8 mouse cellular contexts compared by ENCODE assay signal in genomic region chr17:84187727-84188373, GRCm38 (mm10). TPM values are rescaled to one million over a fixed set of nuclear protein-coding genes. Genes with fewer than 3 reads are reported as not detected.
DNase-seq lines count a peak whose midpoint lies in the region; ATAC-seq and TF ChIP-seq lines count a peak whose summit lies in the region.

Gene Zfp36l2 (minus strand): TSS chr17:84187947.

- H3K79me2 ChIP-seq in C2C12 (ENCODE audit: control insufficient read depth, insufficient read depth) = peaks cover 44% of the 10 kb centered on the region
- peaks cover 16% of the 10 kb centered on the region for H3K79me2 ChIP-seq in liver, adult 2 months (ENCODE audit: control insufficient read depth, insufficient read depth, low read length)

- H3K4me2 ChIP-seq in heart, embryonic 11.5 days = peak within 1 kb of the TSS; percentile 94
- peak within 1 kb of the TSS; percentile 90 for H3K4me2 ChIP-seq in kidney, embryonic 16.5 days (replicated peaks; ENCODE audit: low read depth, low read length)

- H3K79me3 ChIP-seq in C2C12 (ENCODE audit: low read depth) = peaks cover 26% of the 10 kb centered on the region

- peak within 1 kb of the TSS; percentile 94 for H3ac ChIP-seq in C2C12 (ENCODE audit: control insufficient read depth, insufficient read length, low read depth)

- no peaks in the 10 kb centered on the region for H3K9me3 ChIP-seq in erythroblast, embryonic 14.5 days (ENCODE audit: control insufficient read depth, low read length)
- H3K9me3 ChIP-seq in heart, embryonic 11.5 days (replicated peaks; ENCODE audit: control insufficient read depth, low read length) = no peaks in the 10 kb centered on the region
- no peaks in the 10 kb centered on the region for H3K9me3 ChIP-seq in kidney, embryonic 16.5 days (ENCODE audit: low read length)

- H3K4me3 ChIP-seq in C2C12 (ENCODE audit: insufficient read depth, poor library complexity, severe bottlenecking) = peak within 1 kb of the TSS; percentile 85
- peak within 1 kb of the TSS; percentile 84 for H3K4me3 ChIP-seq in bone marrow macrophage, adult 2 months (ENCODE audit: insufficient read depth, low read length)
- peak within 1 kb of the TSS; percentile 95 for H3K4me3 ChIP-seq in erythroblast, embryonic 14.5 days (replicated peaks)
- H3K4me3 ChIP-seq in heart, embryonic 11.5 days (ENCODE audit: low read depth, low read length) = peak within 1 kb of the TSS; percentile 68
- peak within 1 kb of the TSS; percentile 95 for H3K4me3 ChIP-seq in kidney, embryonic 16.5 days (ENCODE audit: low read length)
- H3K4me3 ChIP-seq in liver, adult 2 months (ENCODE audit: insufficient read depth, low read depth, low read length) = peak within 1 kb of the TSS; percentile 94

- H3K27ac ChIP-seq in bone marrow macrophage, adult 2 months (ENCODE audit: insufficient read depth, low read depth, low read length) = peak within 1 kb of the TSS; percentile 96
- peak within 1 kb of the TSS; percentile 99 for H3K27ac ChIP-seq in heart, embryonic 11.5 days (ENCODE audit: low read depth, low read length)
- H3K27ac ChIP-seq in kidney, embryonic 16.5 days (ENCODE audit: low read length) = peak within 1 kb of the TSS; percentile 99
- peak within 1 kb of the TSS; percentile 98 for H3K27ac ChIP-seq in liver, adult 2 months (replicated peaks; ENCODE audit: insufficient read depth, low read depth, low read length)

- TF ChIP-seq CTCF in C2C12 (IDR thresholded peaks at IDR 0.05; ENCODE audit: control insufficient read depth, insufficient read depth, insufficient read length) = no peak
- TF ChIP-seq CTCF in bone marrow macrophage, adult 2 months (IDR thresholded peaks at IDR 0.05; ENCODE audit: low read depth, low read length) = no peak
- TF ChIP-seq CTCF in liver, adult 2 months (IDR thresholded peaks at IDR 0.05; ENCODE audit: low read depth, low read length) = no peak

- peak; percentile 88 for ATAC-seq in heart, embryonic 11.5 days (replicated peaks; ENCODE audit: insufficient number of reproducible peaks, low FRiP score, low TSS enrichment)
- peak; percentile 93 for ATAC-seq in kidney, embryonic 16.5 days (ENCODE audit: low FRiP score, low TSS enrichment)
- peak; percentile 2; the same call in 1 of the 2 replicates for ATAC-seq in monocyte, adult 5-6 weeks (replicated peaks; ENCODE audit: insufficient number of reproducible peaks, low FRiP score, low TSS enrichment, poor library complexity, severe bottlenecking)

- WGBS in heart, embryonic 11.5 days (ENCODE audit: insufficient replicate concordance) = under 1% methylated on average over 64 of the region's 76 CpGs
- under 1% methylated on average over 49 of the region's 76 CpGs for WGBS in kidney, embryonic 16.5 days
- under 1% methylated on average over 68 of the region's 76 CpGs for WGBS in liver, adult 2 months

- H3K9ac ChIP-seq in heart, embryonic 11.5 days (ENCODE audit: low read depth, low read length) = peak within 1 kb of the TSS; percentile 85
- peak within 1 kb of the TSS; percentile 97 for H3K9ac ChIP-seq in kidney, embryonic 16.5 days (replicated peaks; ENCODE audit: low read length)
- H3K9ac ChIP-seq in liver, adult 2 months (ENCODE audit: low read depth, low read length) = peak within 1 kb of the TSS; percentile 97

- no peaks in the 10 kb centered on the region for H3K27me3 ChIP-seq in C2C12 (ENCODE audit: control insufficient read depth, insufficient read depth, insufficient read length)
- H3K27me3 ChIP-seq in erythroblast, embryonic 14.5 days (ENCODE audit: control insufficient read depth) = no peaks in the 10 kb centered on the region
- H3K27me3 ChIP-seq in heart, embryonic 11.5 days (ENCODE audit: control insufficient read depth, insufficient read depth, low read length) = no peaks in the 10 kb centered on the region
- H3K27me3 ChIP-seq in kidney, embryonic 16.5 days (ENCODE audit: insufficient read depth, low read length) = no peaks in the 10 kb centered on the region
- H3K27me3 ChIP-seq in liver, adult 2 months (ENCODE audit: control insufficient read depth, insufficient read depth, low read length) = no peaks in the 10 kb centered on the region

- DNase-seq in liver, adult 2 months (ENCODE audit: extremely low read depth, low read depth, low spot score) = peak; percentile 78
- peak; percentile 97 to 98 for DNase-seq in spleen, postnatal 36 days (ENCODE audit: low spot score in 2 of 2)

- peak; percentile 90; the same call in 1 of the 2 replicates for TF ChIP-seq POLR2A in bone marrow macrophage, adult 2 months (IDR thresholded peaks at IDR 0.05; ENCODE audit: borderline replicate concordance, low read depth, low read length)
- peak; percentile 98 for TF ChIP-seq POLR2A in liver, adult 2 months (IDR thresholded peaks at IDR 0.05; ENCODE audit: extremely low read depth, insufficient read depth, low read length)

- H3K4me1 ChIP-seq in bone marrow macrophage, adult 2 months (ENCODE audit: control insufficient read depth, insufficient read depth, low read length) = peaks cover 16% of the 10 kb centered on the region
- peaks cover 59% of the 10 kb centered on the region for H3K4me1 ChIP-seq in erythroblast, embryonic 14.5 days (ENCODE audit: control insufficient read depth)
- H3K4me1 ChIP-seq in heart, embryonic 11.5 days (ENCODE audit: control insufficient read depth, insufficient read depth, low read length) = peaks cover 41% of the 10 kb centered on the region
- H3K4me1 ChIP-seq in kidney, embryonic 16.5 days (ENCODE audit: insufficient read depth, low read length) = peaks cover 18% of the 10 kb centered on the region
- peaks cover 9% of the 10 kb centered on the region for H3K4me1 ChIP-seq in liver, adult 2 months (ENCODE audit: control insufficient read depth, insufficient read depth, low read length)

- H3K36me3 ChIP-seq in C2C12 (ENCODE audit: control insufficient read depth, insufficient read depth) = peaks cover 34% of the 10 kb centered on the region
- H3K36me3 ChIP-seq in erythroblast, embryonic 14.5 days (ENCODE audit: control insufficient read depth) = peaks cover 64% of the 10 kb centered on the region
- peaks cover 5% of the 10 kb centered on the region; the same call in 1 of the 2 replicates for H3K36me3 ChIP-seq in heart, embryonic 11.5 days (ENCODE audit: control insufficient read depth, insufficient read depth, low read length)
- H3K36me3 ChIP-seq in kidney, embryonic 16.5 days (ENCODE audit: insufficient read depth, low read length) = peaks cover 26% of the 10 kb centered on the region
- peaks cover 11% of the 10 kb centered on the region for H3K36me3 ChIP-seq in liver, adult 2 months (ENCODE audit: control insufficient read depth, insufficient read depth, low read length)

TF ChIP-seq in C2C12, 6 proteins besides CTCF, POLR2A, EP300 and RAD21:
- TF ChIP-seq FOSL1 (IDR thresholded peaks at IDR 0.05; ENCODE audit: insufficient read depth, low read length, poor library complexity, severe bottlenecking) (no peak), MYOD1 (IDR thresholded peaks at IDR 0.05; ENCODE audit: control insufficient read depth, insufficient read length, low read depth) (no peak), MAX (IDR thresholded peaks at IDR 0.05) (no peak)

RNA-seq across cellular contexts. Expression of gene Zfp36l2, which starts in this region (rescaled TPM):
- polyA plus RNA-seq in C2C12 (2012; fragmentation: generic; extraction: Trizol) = 61.8 TPM
- 317 and 318 TPM in 2 replicates for polyA plus RNA-seq in bone marrow macrophage, adult 2 months (2012; ENCODE audit: insufficient read depth, insufficient read length, missing spikeins)
- polyA plus RNA-seq in erythroblast, embryonic 14.5 days (2012) = 6.6 and 7.9 TPM in 2 replicates
- polyA plus RNA-seq in heart, embryonic 11.5 days (2014; fragmentation: Nextera tagmentation; extraction: Ambion mirVana) = 8.0 and 9.6 TPM in 2 replicates
- 9.5 and 11.4 TPM in 2 replicates for polyA plus RNA-seq in kidney, embryonic 16.5 days (2015; fragmentation: Nextera tagmentation; extraction: Ambion mirVana)
- total RNA-seq in liver, adult 2 months (2014; rRNA removed) = 18.7 and 22.3 TPM in 2 replicates
- 17.3 and 26.5 TPM in 2 replicates for polyA plus RNA-seq in liver, adult 2 months (2012; rRNA removed)
- total RNA-seq in monocyte, adult 5-6 weeks (2017) = 346 to 394 TPM (median 381 TPM) in 3 replicates

Comparison
In these comparisons a context has a peak if more than half of its experiments do, and no peak if none do; other contexts are left out.
1. Peak in every context shown above with its lines: DNase-seq, ATAC-seq, H3K4me3 ChIP-seq and H3K27ac ChIP-seq.
2. RNA of gene Zfp36l2 (total RNA-seq): 346 to 394 TPM in monocyte, adult 5-6 weeks; 18.7 to 22.3 TPM in liver, adult 2 months; every median in the first group is over 10 times any median in the second.
3. ATAC-seq: peak in every context shown above with its lines; median percentile 93 in kidney, embryonic 16.5 days; 88 in heart, embryonic 11.5 days; 2 in monocyte, adult 5-6 weeks.